Mouse (Mus musculus) MEL (cell line): ENCODE data around the gene She. TPM values are rescaled to one million over a fixed set of nuclear protein-coding genes. Genes with fewer than 3 reads are reported as not detected.

Source experiments
- DNase-seq: peaks from one replicate; pipeline ENCODE4 v3.0.0; 2011; ENCODE audit warnings: low read depth, low spot score
- H3K27ac ChIP-seq: 2 replicates; pipeline ENCODE4 v1.5.1; 2012; ENCODE audit warnings: low read depth, mild to moderate bottlenecking, control low read depth, low read length, moderate library complexity; ENCODE audit not compliant: control insufficient read depth
- H3K27me3 ChIP-seq, 2 experiments: fragments of 150-350 bp in 1 of 2; sonication (generic) in 1 of 2; 2 replicates each; pipeline ENCODE4 v1.6.1; 2012; ENCODE audit warnings: low read length in 2 of 2, mild to moderate bottlenecking in 2 of 2, improper control_type of control experiment in 1 of 2, moderate library complexity in 1 of 2; ENCODE audit not compliant: insufficient read depth in 2 of 2, control insufficient read depth in 1 of 2
- H3K36me3 ChIP-seq, 2 experiments: 2 replicates each; pipeline ENCODE4 v1.6.1; 2012 to 2014; ENCODE audit warnings: low read length in 2 of 2, improper control_type of control experiment in 1 of 2, inconsistent platforms in 1 of 2, mild to moderate bottlenecking in 1 of 2; ENCODE audit not compliant: insufficient read depth in 2 of 2, control insufficient read depth in 1 of 2
- H3K4me1 ChIP-seq, 2 experiments: fragments of 150-350 bp in 1 of 2; sonication (generic) in 1 of 2; 2 replicates each; pipeline ENCODE4 v1.6.1; 2012; ENCODE audit warnings: low read length in 2 of 2, improper control_type of control experiment in 1 of 2, mild to moderate bottlenecking in 1 of 2; ENCODE audit not compliant: insufficient read depth in 2 of 2, control insufficient read depth in 1 of 2
- H3K4me3 ChIP-seq, 2 experiments: fragments of 150-350 bp in 1 of 2; sonication (generic) in 1 of 2; 2 replicates each; pipeline ENCODE4 v1.5.1; 2012; ENCODE audit warnings: low read depth in 2 of 2, low read length in 2 of 2, mild to moderate bottlenecking in 2 of 2, moderate library complexity in 2 of 2, control low read depth in 1 of 2, improper control_type of control experiment in 1 of 2; ENCODE audit not compliant: control insufficient read depth in 1 of 2, insufficient read depth in 1 of 2
- H3K79me2 ChIP-seq: 2 replicates; pipeline ENCODE4 v1.6.1; 2012; ENCODE audit warnings: mild to moderate bottlenecking, low read length, moderate library complexity; ENCODE audit not compliant: control insufficient read depth, poor library complexity, insufficient read depth
- H3K9ac ChIP-seq: 2 replicates; pipeline ENCODE4 v1.6.1; 2012; ENCODE audit warnings: low read depth, mild to moderate bottlenecking, control low read depth, low read length, moderate library complexity; ENCODE audit not compliant: control insufficient read depth, poor library complexity, severe bottlenecking
- H3K9me3 ChIP-seq: fragments of 150-350 bp; sonication (generic); replicated peaks from 2 replicates; pipeline ENCODE4 v1.6.1; 2012; ENCODE audit warnings: mild to moderate bottlenecking, low read length, improper control_type of control experiment, moderate library complexity; ENCODE audit not compliant: insufficient read depth
- EP300 ChIP-seq, 2 experiments: IDR thresholded peaks; 2 replicates each; pipeline ENCODE4 v1.6.1; 2011; ENCODE audit warnings: improper control_type of control experiment in 2 of 2, low read length in 2 of 2, low read depth in 1 of 2, mild to moderate bottlenecking in 1 of 2
- ETS1 ChIP-seq: IDR thresholded peaks from 2 replicates; pipeline ENCODE4 v1.6.1; 2012; ENCODE audit warnings: low read depth, mild to moderate bottlenecking, inconsistent platforms, low read length, improper control_type of control experiment, moderate library complexity
- GABPA ChIP-seq: IDR thresholded peaks from 2 replicates; pipeline ENCODE4 v1.6.1; 2012; ENCODE audit warnings: low read depth, mild to moderate bottlenecking, inconsistent platforms, low read length, improper control_type of control experiment, moderate library complexity
- HCFC1 ChIP-seq: IDR thresholded peaks from 2 replicates; pipeline ENCODE4 v1.6.1; 2012; ENCODE audit warnings: low read depth, mild to moderate bottlenecking, inconsistent platforms, low read length, improper control_type of control experiment, moderate library complexity
- JUND ChIP-seq: IDR thresholded peaks from 2 replicates; pipeline ENCODE4 v1.6.1; 2011; ENCODE audit warnings: low read depth, mild to moderate bottlenecking, improper control_type of control experiment, low read length
- KAT2A ChIP-seq: conservative IDR thresholded peaks from 2 replicates; pipeline ENCODE4 v1.6.1; 2012; ENCODE audit warnings: low read depth, low read length, improper control_type of control experiment, inconsistent platforms
- MAFK ChIP-seq: IDR thresholded peaks from 2 replicates; pipeline ENCODE4 v1.6.1; 2011; ENCODE audit warnings: low read depth, mild to moderate bottlenecking, low read length, improper control_type of control experiment, borderline replicate concordance
- MAX ChIP-seq: IDR thresholded peaks from 2 replicates; pipeline ENCODE4 v1.6.1; 2011; ENCODE audit warnings: low read length, improper control_type of control experiment
- MAZ ChIP-seq: IDR thresholded peaks from 2 replicates; pipeline ENCODE4 v1.6.1; 2012; ENCODE audit warnings: low read depth, mild to moderate bottlenecking, inconsistent platforms, low read length, improper control_type of control experiment
- MXI1 ChIP-seq: IDR thresholded peaks from 2 replicates; pipeline ENCODE4 v1.6.1; 2011; ENCODE audit warnings: mild to moderate bottlenecking, low read depth, low read length, improper control_type of control experiment
- NELFE ChIP-seq: IDR thresholded peaks from 2 replicates; pipeline ENCODE4 v1.6.1; 2011; ENCODE audit warnings: low read depth, low read length, improper control_type of control experiment
- POLR2A ChIP-seq, 2 experiments: IDR thresholded peaks; 2 replicates each; pipeline ENCODE4 v1.6.1; 2011 to 2012; ENCODE audit warnings: low read length in 2 of 2, mild to moderate bottlenecking in 2 of 2, control low read depth in 1 of 2, improper control_type of control experiment in 1 of 2, low read depth in 1 of 2, moderate library complexity in 1 of 2; ENCODE audit not compliant: control insufficient read depth in 1 of 2, insufficient read depth in 1 of 2, poor library complexity in 1 of 2
- POLR2AphosphoS2 ChIP-seq: IDR thresholded peaks from 2 replicates; pipeline ENCODE4 v1.6.1; 2011; ENCODE audit warnings: low read length, improper control_type of control experiment
- POLR2AphosphoS5 ChIP-seq: IDR thresholded peaks from 2 replicates; pipeline ENCODE4 v1.6.1; 2012; ENCODE audit warnings: low read depth, borderline replicate concordance, mild to moderate bottlenecking, inconsistent platforms, low read length, moderate library complexity, mixed read lengths
- RCOR1 ChIP-seq: IDR thresholded peaks from 2 replicates; pipeline ENCODE4 v1.6.1; 2012; ENCODE audit warnings: low read depth, mild to moderate bottlenecking, inconsistent platforms, low read length, improper control_type of control experiment
- SIN3A ChIP-seq: IDR thresholded peaks from 2 replicates; pipeline ENCODE4 v1.6.1; 2012; ENCODE audit warnings: low read length, improper control_type of control experiment, inconsistent platforms
- TBP ChIP-seq: IDR thresholded peaks from 2 replicates; pipeline ENCODE4 v1.8.0; 2011; ENCODE audit warnings: low read depth, low read length, improper control_type of control experiment
- TCF12 ChIP-seq: IDR thresholded peaks from 2 replicates; pipeline ENCODE4 v1.6.1; 2014; ENCODE audit warnings: low read depth, mild to moderate bottlenecking, inconsistent platforms, low read length, improper control_type of control experiment, moderate library complexity
- UBTF ChIP-seq: IDR thresholded peaks from 2 replicates; pipeline ENCODE4 v1.6.1; 2012; ENCODE audit warnings: low read depth, mild to moderate bottlenecking, inconsistent platforms, low read length, improper control_type of control experiment, moderate library complexity, borderline replicate concordance; ENCODE audit not compliant: insufficient read depth
- USF2 ChIP-seq, 2 experiments: IDR thresholded peaks; 2 replicates each; pipeline ENCODE4 v1.6.1; 2011 to 2012; ENCODE audit warnings: improper control_type of control experiment in 2 of 2, low read length in 2 of 2, borderline replicate concordance in 1 of 2, inconsistent platforms in 1 of 2, low read depth in 1 of 2, mild to moderate bottlenecking in 1 of 2; ENCODE audit not compliant: insufficient read depth in 1 of 2
- ZC3H11A ChIP-seq: IDR thresholded peaks from 2 replicates; pipeline ENCODE4 v1.6.1; 2012; ENCODE audit warnings: low read depth, mild to moderate bottlenecking, inconsistent platforms, low read length, improper control_type of control experiment
- ZKSCAN1 ChIP-seq: IDR thresholded peaks from 2 replicates; pipeline ENCODE4 v1.6.1; 2012; ENCODE audit warnings: low read depth, mild to moderate bottlenecking, inconsistent platforms, low read length, improper control_type of control experiment, moderate library complexity
- polyA plus RNA-seq, 2 experiments: library from polyadenylated mRNA; stranded (reverse) in 1 of 2; unstranded in 1 of 2; fragments of >175 nt in 1 of 2; fragments of >200 nt in 1 of 2; gene quantifications; 2 replicates each; pipeline versions ENCODE4 v1.2.1 to v1.2.4; 2012; ENCODE audit warnings: low replicate concordance in 2 of 2, low read depth in 1 of 2; ENCODE audit not compliant: insufficient read length in 2 of 2, insufficient read depth in 1 of 2, missing spikeins in 1 of 2
- total RNA-seq: library from RNA; depleted of rRNA; stranded (reverse); fragments of 300-350 nt; gene quantifications from 2 replicates; pipeline ENCODE4 v1.2.3, GENCODE M21; 2012

She gene
- total and polyA plus RNA-seq, 3 experiments = 3.3 to 3.5 TPM; not detected in 1

DNA sequence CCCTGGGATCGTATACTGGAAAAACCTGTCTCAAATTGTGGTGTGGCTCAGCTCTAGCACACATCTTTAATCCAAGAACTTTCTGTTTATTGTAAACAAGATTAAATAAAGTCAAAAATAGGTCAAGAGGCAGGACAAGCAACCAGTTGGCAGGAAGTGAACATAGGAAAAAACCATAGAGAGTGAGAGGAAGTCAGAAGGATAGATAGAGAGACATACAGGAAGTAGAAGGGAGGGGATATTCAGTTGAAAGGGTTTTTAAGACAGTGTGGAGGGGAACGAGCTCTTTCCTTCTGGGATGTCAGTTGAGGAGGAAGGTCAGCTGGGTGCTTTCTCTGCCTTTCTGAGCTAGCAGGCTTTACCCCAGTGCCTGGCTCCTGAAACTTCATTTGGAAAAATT lies 7.6 kb upstream of the She start (continued):
- no peak for TF ChIP-seq GABPA
- TF ChIP-seq USF2 (IDR thresholded peaks at IDR 0.05; ENCODE audit: borderline replicate concordance in 1 of 2, insufficient read depth in 1 of 2, low read depth in 1 of 2, low read length in 2 of 2) = no peak
- peak in 1 of 2 experiments; percentile 25; a peak in 1 of 4 replicates for TF ChIP-seq EP300 (IDR thresholded peaks at IDR 0.05; ENCODE audit: low read depth in 1 of 2, low read length in 2 of 2)
- TF ChIP-seq HCFC1 = peak; percentile 86
- no peak for TF ChIP-seq JUND
- peak; percentile 95 for TF ChIP-seq TBP
- peak; percentile 79 for TF ChIP-seq POLR2AphosphoS2
- TF ChIP-seq POLR2A (IDR thresholded peaks at IDR 0.05; ENCODE audit: control insufficient read depth in 1 of 2, insufficient read depth in 1 of 2, low read depth in 1 of 2, low read length in 2 of 2, poor library complexity in 1 of 2) = peak in 1 of 2 experiments; percentile 92; a peak in 2 of 4 replicates
- TF ChIP-seq TCF12 = 0 out of 2 replicates have a peak, but pooled peaks have one; percentile 41
- TF ChIP-seq POLR2AphosphoS5 = no peak
- TF ChIP-seq ZC3H11A = no peak
- no peak for TF ChIP-seq UBTF
- peak; percentile 62; the same call in 1 of the 2 replicates for TF ChIP-seq SIN3A
- TF ChIP-seq, all 39 proteins: peak for 14

DNA sequence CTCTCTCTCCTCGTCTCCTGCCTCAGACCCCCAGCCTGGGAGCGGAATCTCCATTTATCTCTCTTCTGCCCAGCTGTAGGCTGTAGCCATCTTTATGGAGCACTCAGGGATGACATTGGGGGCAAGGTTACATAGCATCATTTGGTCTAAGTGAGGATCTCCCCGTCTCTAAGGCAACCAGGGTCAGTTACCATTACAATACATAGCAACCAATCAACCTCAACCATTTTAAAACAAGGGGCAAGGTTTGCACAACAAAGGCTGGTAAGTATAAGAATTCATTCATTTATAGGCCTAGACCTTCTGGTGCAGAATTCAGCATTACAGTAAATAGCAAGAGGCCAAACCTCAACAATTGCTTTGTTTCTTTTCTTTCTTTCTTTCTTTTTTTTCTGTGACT lies 4.9 kb upstream of the She start:
- DNase-seq = no peak
- H3K4me1 ChIP-seq = peaks cover 17 to 27% of the 10 kb centered on the region in 2 experiments
- H3K79me2 ChIP-seq = no peaks in the 10 kb centered on the region; the same call in 1 of the 2 replicates
- TF ChIP-seq ZKSCAN1 = no peak
- TF ChIP-seq MAX = no peak
- no peak for TF ChIP-seq MAFK
- TF ChIP-seq MXI1 = no peak
- TF ChIP-seq ETS1 = no peak
- TF ChIP-seq KAT2A = no peak
- no peak for TF ChIP-seq NELFE
- TF ChIP-seq MAZ = no peak
- TF ChIP-seq ZC3H11A = no peak
- no peak for TF ChIP-seq GABPA
- TF ChIP-seq RCOR1 = no peak
- no peak for TF ChIP-seq EP300 (IDR thresholded peaks at IDR 0.05; ENCODE audit: low read depth in 1 of 2, low read length in 2 of 2)
- TF ChIP-seq POLR2AphosphoS5 = no peak
- TF ChIP-seq, all 39 proteins: peak for 0
- no peaks in the 10 kb centered on the region for H3K9me3 ChIP-seq
- no peaks in the 10 kb centered on the region for H3K27me3 ChIP-seq
- no peak overlapping the region for H3K27ac ChIP-seq
- H3K9ac ChIP-seq = no peak overlapping the region
- H3K4me3 ChIP-seq = no peak overlapping the region
- H3K36me3 ChIP-seq = peaks cover 0 to 33% of the 10 kb centered on the region in 2 experiments; a peak in 2 of 4 replicates
